Mouse (Mus musculus): Measurements from ENCODE around the gene Il7r. TPM values are rescaled to one million over a fixed set of nuclear protein-coding genes. Genes with fewer than 3 reads are reported as not detected.
"Not testable (repeated sequence)": the region's sequence is repeated elsewhere in the genome, so short reads cannot be mapped to it uniquely, and the experiment has no call there.

Gene Il7r
- total and polyA plus RNA-seq, 3 experiments = not detected

GRCm38 (mm10) chr15:9567316-9567715 lies 37.3 kb upstream of the Il7r start:
- H3K4me3 ChIP-seq (ENCODE audit: control insufficient read depth in 1 of 2, insufficient read depth in 1 of 2, low read depth in 2 of 2, low read length in 2 of 2) = no peak overlapping the region
- DNase-seq (ENCODE audit: low read depth, low spot score) = no peak
- no peak for TF ChIP-seq MAFK (IDR thresholded peaks at IDR 0.05; ENCODE audit: borderline replicate concordance, low read depth, low read length)
- no peak for TF ChIP-seq GABPA (IDR thresholded peaks at IDR 0.05; ENCODE audit: low read depth, low read length)
- TF ChIP-seq POLR2AphosphoS5 (IDR thresholded peaks at IDR 0.05; ENCODE audit: borderline replicate concordance, low read depth, low read length) = no peak
- no peaks in the 10 kb centered on the region for H3K4me1 ChIP-seq (ENCODE audit: control insufficient read depth in 1 of 2, insufficient read depth in 2 of 2, low read length in 2 of 2)
- H3K9me3 ChIP-seq (replicated peaks; ENCODE audit: insufficient read depth, low read length) = no peaks in the 10 kb centered on the region
- H3K27me3 ChIP-seq (ENCODE audit: control insufficient read depth in 1 of 2, insufficient read depth in 2 of 2, low read length in 2 of 2) = peaks cover 0 to 12% of the 10 kb centered on the region in 2 experiments; a peak in 2 of 4 replicates
- H3K9ac ChIP-seq (ENCODE audit: control insufficient read depth, low read depth, low read length, poor library complexity, severe bottlenecking) = no peak overlapping the region
- H3K27ac ChIP-seq (ENCODE audit: control insufficient read depth, low read depth, low read length) = no peak overlapping the region
- H3K79me2 ChIP-seq (ENCODE audit: control insufficient read depth, insufficient read depth, low read length, poor library complexity) = no peaks in the 10 kb centered on the region
- no peaks in the 10 kb centered on the region for H3K36me3 ChIP-seq (ENCODE audit: control insufficient read depth in 1 of 2, insufficient read depth in 2 of 2, low read length in 2 of 2)

- Histone ChIP-seq H3K27ac (ENCODE audit: control insufficient read depth, low read depth, low read length) (no peak overlapping the region), H3K79me2 (ENCODE audit: control insufficient read depth, insufficient read depth, low read length, poor library complexity) (no peaks in the 10 kb centered on the region), H3K9me3 (replicated peaks; ENCODE audit: insufficient read depth, low read length) (no peaks in the 10 kb centered on the region), H3K9ac (ENCODE audit: control insufficient read depth, low read depth, low read length, poor library complexity, severe bottlenecking) (no peak overlapping the region), H3K36me3 (ENCODE audit: control insufficient read depth in 1 of 2, insufficient read depth in 2 of 2, low read length in 2 of 2) (no peaks in the 10 kb centered on the region), H3K4me1 (ENCODE audit: control insufficient read depth in 1 of 2, insufficient read depth in 2 of 2, low read length in 2 of 2) (no peaks in the 10 kb centered on the region), H3K4me3 (ENCODE audit: control insufficient read depth in 1 of 2, insufficient read depth in 1 of 2, low read depth in 2 of 2, low read length in 2 of 2) (no peak overlapping the region), H3K27me3 (ENCODE audit: control insufficient read depth in 1 of 2, insufficient read depth in 2 of 2, low read length in 2 of 2) (peaks cover 3 to 11% of the 10 kb centered on the region in 2 experiments; a peak in 3 of 4 replicates)
- no peak for TF ChIP-seq BHLHE40 (IDR thresholded peaks at IDR 0.05; ENCODE audit: borderline replicate concordance, low read depth, low read length)
- DNase-seq (ENCODE audit: low read depth, low spot score) = no peak
Observed at GRCm38 (mm10) chr15:9565396-9565795, 35.4 kb upstream of the Il7r start.

GRCm38 (mm10) chr15:9564156-9564555 lies 34.2 kb upstream of the Il7r start:
- Histone ChIP-seq H3K9me3 (replicated peaks; ENCODE audit: insufficient read depth, low read length) (no peaks in the 10 kb centered on the region), H3K79me2 (ENCODE audit: control insufficient read depth, insufficient read depth, low read length, poor library complexity) (no peaks in the 10 kb centered on the region), H3K36me3 (ENCODE audit: control insufficient read depth in 1 of 2, insufficient read depth in 2 of 2, low read length in 2 of 2) (no peaks in the 10 kb centered on the region), H3K27ac (ENCODE audit: control insufficient read depth, low read depth, low read length) (no peak overlapping the region), H3K4me3 (ENCODE audit: control insufficient read depth in 1 of 2, insufficient read depth in 1 of 2, low read depth in 2 of 2, low read length in 2 of 2) (no peak overlapping the region), H3K4me1 (ENCODE audit: control insufficient read depth in 1 of 2, insufficient read depth in 2 of 2, low read length in 2 of 2) (no peaks in the 10 kb centered on the region), H3K9ac (ENCODE audit: control insufficient read depth, low read depth, low read length, poor library complexity, severe bottlenecking) (no peak overlapping the region), H3K27me3 (ENCODE audit: control insufficient read depth in 1 of 2, insufficient read depth in 2 of 2, low read length in 2 of 2) (peaks cover 3 to 7% of the 10 kb centered on the region in 2 experiments; a peak in 3 of 4 replicates)
- no peak for DNase-seq (ENCODE audit: low read depth, low spot score)
- no peak for TF ChIP-seq EP300 (IDR thresholded peaks at IDR 0.05; ENCODE audit: low read depth in 1 of 2, low read length in 2 of 2)

- H3K9ac ChIP-seq (ENCODE audit: control insufficient read depth, low read depth, low read length, poor library complexity, severe bottlenecking); H3K79me2 ChIP-seq (ENCODE audit: control insufficient read depth, insufficient read depth, low read length, poor library complexity); H3K4me1 ChIP-seq (ENCODE audit: control insufficient read depth in 1 of 2, insufficient read depth in 2 of 2, low read length in 2 of 2); H3K36me3 ChIP-seq (ENCODE audit: control insufficient read depth in 1 of 2, insufficient read depth in 2 of 2, low read length in 2 of 2); DNase-seq (ENCODE audit: low read depth, low spot score); H3K27me3 ChIP-seq (ENCODE audit: control insufficient read depth in 1 of 2, insufficient read depth in 2 of 2, low read length in 2 of 2); H3K27ac ChIP-seq (ENCODE audit: control insufficient read depth, low read depth, low read length); H3K9me3 ChIP-seq (replicated peaks; ENCODE audit: insufficient read depth, low read length); H3K4me3 ChIP-seq (ENCODE audit: control insufficient read depth in 1 of 2, insufficient read depth in 1 of 2, low read depth in 2 of 2, low read length in 2 of 2): not testable (repeated sequence)
Observed at GRCm38 (mm10) chr15:9557264-9557663, 27.3 kb upstream of the Il7r start.
